Comparison of ENCODE assay signal across 8 mouse cellular contexts in genomic region chr5:24030579-24030969, GRCm38 (mm10). TPM values are rescaled to one million over a fixed set of nuclear protein-coding genes. Genes with fewer than 3 reads are reported as not detected.
A peak's percentile ranks its signal among the peaks of the same experiment; 100 is the strongest.
DNase-seq lines count a peak whose midpoint lies in the region; ATAC-seq and TF ChIP-seq lines count a peak whose summit lies in the region.

Fam126a (minus strand) TSS chr5:24030690.

- peaks cover 6% of the 10 kb centered on the region for H3K4me1 ChIP-seq in hindbrain, embryonic 16.5 days (ENCODE audit: control insufficient read depth, insufficient read depth, low read depth, low read length)

- H3K9me3 ChIP-seq in hindbrain, embryonic 16.5 days (ENCODE audit: control insufficient read depth, low read length), result no peaks in the 10 kb centered on the region

- DNase-seq in T-cell, adult 2 months (ENCODE audit: low spot score), result peak; percentile 93
- peak; percentile 73 to 77 for DNase-seq in cerebellum, postnatal 36 days
- DNase-seq in frontal cortex, postnatal 36 days (ENCODE audit: low spot score in 2 of 2), result peak; percentile 90
- DNase-seq in left cerebral cortex, adult 2 months (ENCODE audit: extremely low spot score in 1 of 2, low spot score in 2 of 2), result peak; percentile 85 to 92
- peak; percentile 90 to 92 for DNase-seq in right cerebral cortex, adult 2 months (ENCODE audit: low spot score in 2 of 2)
- DNase-seq in urinary bladder, postnatal 14 days (ENCODE audit: low spot score), result peak; percentile 94

- H3K9ac ChIP-seq in hindbrain, embryonic 16.5 days (ENCODE audit: low read depth, low read length), result peak within 1 kb of the TSS; percentile 92

- WGBS in hindbrain, embryonic 16.5 days, result under 1% methylated on average over 16 of the region's 16 CpGs

- H3K27me3 ChIP-seq in hindbrain, embryonic 16.5 days (replicated peaks; ENCODE audit: control insufficient read depth, insufficient read depth, low read length), result no peaks in the 10 kb centered on the region

- peak; percentile 100 for ATAC-seq in hindbrain, embryonic 16.5 days
- ATAC-seq in megakaryocyte, adult 5-6 weeks (ENCODE audit: poor library complexity, severe bottlenecking), result peak; percentile 93

- peak within 1 kb of the TSS; percentile 65 for H3K4me2 ChIP-seq in hindbrain, embryonic 16.5 days (ENCODE audit: low read length)

- no peaks in the 10 kb centered on the region for H3K36me3 ChIP-seq in hindbrain, embryonic 16.5 days (ENCODE audit: control insufficient read depth, insufficient read depth, low read length)

- intact Hi-C loops in left cerebral cortex, adult 2 months (cut with DNase I), result no loop called here

- TF ChIP-seq CTCF in left cerebral cortex, adult 2 months (IDR thresholded peaks at IDR 0.05), result no peak

- peak within 1 kb of the TSS; percentile 83 for H3K27ac ChIP-seq in hindbrain, embryonic 16.5 days (ENCODE audit: low read depth, low read length)
- peak within 1 kb of the TSS; percentile 74 for H3K27ac ChIP-seq in left cerebral cortex, adult 2 months

- H3K4me3 ChIP-seq in hindbrain, embryonic 16.5 days (ENCODE audit: low read length), result peak within 1 kb of the TSS; percentile 84
- H3K4me3 ChIP-seq in left cerebral cortex, adult 2 months, result peak within 1 kb of the TSS; percentile 91

RNA-seq across cellular contexts. Expression of gene Fam126a, which starts in this region (rescaled TPM):
- polyA plus RNA-seq in hindbrain, embryonic 16.5 days (2015; fragmentation: Nextera tagmentation; extraction: Ambion mirVana), result 24.0 and 31.0 TPM in 2 replicates
- total RNA-seq in left cerebral cortex, adult 2 months (2021), result 10 to 100 TPM; 14.9 to 19.6 TPM
- 21.9 and 23.8 TPM in 2 replicates for total RNA-seq in megakaryocyte, adult 5-6 weeks (2015)
- total RNA-seq in megakaryocyte, adult 5-6 weeks (2017), result 21.6 and 23.1 TPM in 2 replicates

Comparison
In these comparisons a context has a peak if more than half of its experiments do, and no peak if none do; other contexts are left out.
1. Peak in every context shown above with its lines: DNase-seq, ATAC-seq, H3K4me3 ChIP-seq and H3K27ac ChIP-seq.